Mouse (Mus musculus): ENCODE measurements at regions not wholly inside any gene's neighbourhood (a gene's known extent, or its start where the extent isn't known, plus 50 kb on each side); places are given as distances from the start of the nearest gene placed in this dataset.

DNA sequence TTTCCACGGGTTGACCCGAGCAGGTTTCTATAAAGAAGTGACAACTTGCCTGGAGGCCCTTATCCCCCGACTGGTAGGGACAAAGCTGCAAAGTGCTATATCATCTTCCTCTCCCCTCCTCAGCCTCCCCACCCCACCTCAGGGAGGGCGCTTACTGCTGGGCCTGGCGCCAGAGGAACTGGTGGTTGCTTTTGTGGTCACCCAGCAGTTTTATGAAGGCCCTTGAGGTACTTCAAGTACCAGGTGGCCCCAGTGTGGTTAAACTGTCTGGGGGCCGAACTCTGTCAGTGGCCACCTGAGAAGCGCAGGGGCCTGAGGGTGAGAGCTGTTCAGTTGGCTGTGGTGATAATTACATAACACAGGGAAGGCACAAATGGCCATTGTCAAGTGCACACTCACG, 340.0 kb upstream of the 3110018I06Rik start:
- TF ChIP-seq GATA1 (IDR thresholded peaks at IDR 0.05; ENCODE audit: borderline replicate concordance, low read length): no peak
- no peak for TF ChIP-seq FLI1 (IDR thresholded peaks at IDR 0.05; ENCODE audit: low read length)
- peaks cover 30% of the 10 kb centered on the region; the same call in 1 of the 2 replicates for H3K9me3 ChIP-seq
- no peak overlapping the region for H3K4me3 ChIP-seq (replicated peaks)
- H3K4me1 ChIP-seq: no peaks in the 10 kb centered on the region
- no peaks in the 10 kb centered on the region for H3K36me3 ChIP-seq (replicated peaks; ENCODE audit: low read length)
- H3K27me3 ChIP-seq (replicated peaks): no peaks in the 10 kb centered on the region

DNA sequence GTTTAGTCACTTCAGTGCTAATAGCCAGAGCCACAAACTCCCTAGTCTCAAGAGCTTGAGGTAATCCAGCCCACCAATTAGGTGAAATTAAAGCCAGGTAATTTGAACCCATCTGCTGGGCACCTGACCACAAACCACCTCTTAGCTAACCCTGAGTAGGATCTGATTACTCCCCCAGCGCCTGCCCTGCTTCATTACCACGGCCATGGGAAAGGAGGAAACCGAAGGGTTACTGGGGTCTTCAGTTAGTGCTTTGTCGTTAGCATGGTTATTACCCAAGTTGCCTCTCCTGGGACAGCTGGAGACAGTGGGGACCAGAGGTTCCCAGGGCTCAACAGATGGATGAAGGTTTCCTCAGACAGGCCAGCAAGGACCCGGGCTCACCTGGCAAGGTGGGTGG, 337.3 kb upstream of the 3110018I06Rik start:
- Histone ChIP-seq H3K4me1 (no peaks in the 10 kb centered on the region), H3K9me3 (peaks cover 19% of the 10 kb centered on the region; the same call in 1 of the 2 replicates), H3K36me3 (replicated peaks; ENCODE audit: low read length) (no peaks in the 10 kb centered on the region), H3K4me3 (replicated peaks) (no peak overlapping the region), H3K27me3 (replicated peaks) (no peaks in the 10 kb centered on the region)
- TF ChIP-seq FLI1 (IDR thresholded peaks at IDR 0.05; ENCODE audit: low read length) (no peak), GATA1 (IDR thresholded peaks at IDR 0.05; ENCODE audit: borderline replicate concordance, low read length) (no peak)

DNA sequence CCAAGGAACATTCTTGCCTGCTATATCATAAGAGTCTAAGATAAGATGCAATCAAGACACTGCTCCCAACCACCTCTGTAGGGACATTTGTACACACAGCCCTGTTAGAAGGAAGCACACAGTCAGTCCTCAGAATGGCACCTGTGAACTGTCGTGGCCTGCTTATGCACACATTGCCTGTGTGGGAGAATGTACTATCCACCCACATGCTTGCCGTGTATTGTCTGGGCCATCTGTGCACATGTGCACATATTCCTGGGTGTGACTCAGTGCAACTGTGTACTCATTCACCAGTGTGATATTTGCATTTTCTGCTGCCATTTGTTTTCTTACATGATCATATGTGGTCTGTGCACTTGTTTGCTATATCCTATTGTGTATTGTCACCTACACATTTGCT, 333.8 kb upstream of the 3110018I06Rik start:
- Histone ChIP-seq H3K36me3 (replicated peaks; ENCODE audit: low read length) (no peaks in the 10 kb centered on the region), H3K9me3 (peaks cover 7% of the 10 kb centered on the region; the same call in 1 of the 2 replicates), H3K4me1 (no peaks in the 10 kb centered on the region), H3K27me3 (replicated peaks) (no peaks in the 10 kb centered on the region), H3K4me3 (replicated peaks) (no peak overlapping the region)
- TF ChIP-seq FLI1 (IDR thresholded peaks at IDR 0.05; ENCODE audit: low read length) (no peak), GATA1 (IDR thresholded peaks at IDR 0.05; ENCODE audit: borderline replicate concordance, low read length) (no peak)

DNA sequence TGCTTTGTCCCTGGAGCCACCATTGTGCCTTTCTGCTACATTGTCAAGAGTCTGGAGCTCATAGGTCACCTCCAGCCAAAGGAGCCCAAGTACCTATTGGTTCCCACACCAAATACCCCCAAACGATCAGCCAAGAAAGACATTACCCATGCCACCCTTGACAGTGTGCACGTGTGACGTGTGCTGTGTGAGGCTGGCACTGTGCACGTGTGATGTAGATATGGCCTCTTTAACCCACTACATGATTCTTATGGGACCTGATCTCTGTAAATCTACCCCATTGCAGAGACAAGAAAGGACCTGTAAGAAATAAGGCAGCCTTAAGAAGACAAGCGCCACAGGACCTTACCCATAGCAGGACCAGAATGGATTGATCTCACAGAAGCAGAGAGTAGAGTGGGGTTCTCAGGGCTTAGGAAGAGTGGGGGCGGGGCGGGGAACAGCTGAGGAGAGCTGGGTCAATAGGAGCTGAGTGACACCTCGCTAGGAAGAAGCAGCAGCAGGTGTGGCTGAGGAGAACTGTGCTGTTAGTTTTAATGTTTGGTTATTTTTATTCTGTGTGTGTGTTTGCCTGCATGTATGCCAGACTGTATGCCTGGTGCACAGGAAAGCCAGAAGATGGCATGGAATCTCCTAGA, 331.5 kb upstream of the 3110018I06Rik start:
- Histone ChIP-seq H3K27me3 (replicated peaks) (no peaks in the 10 kb centered on the region), H3K36me3 (replicated peaks; ENCODE audit: low read length) (no peaks in the 10 kb centered on the region), H3K4me3 (replicated peaks) (no peak overlapping the region), H3K4me1 (no peaks in the 10 kb centered on the region), H3K9me3 (peaks cover 3% of the 10 kb centered on the region; the same call in 1 of the 2 replicates)
- TF ChIP-seq GATA1 (IDR thresholded peaks at IDR 0.05; ENCODE audit: borderline replicate concordance, low read length) (no peak), FLI1 (IDR thresholded peaks at IDR 0.05; ENCODE audit: low read length) (no peak)

- TF ChIP-seq GATA1 (IDR thresholded peaks at IDR 0.05; ENCODE audit: borderline replicate concordance, low read length) (no peak), FLI1 (IDR thresholded peaks at IDR 0.05; ENCODE audit: low read length) (no peak)
- no peak overlapping the region for H3K4me3 ChIP-seq (replicated peaks)
- no peaks in the 10 kb centered on the region for H3K36me3 ChIP-seq (replicated peaks; ENCODE audit: low read length)
- peaks cover 8% of the 10 kb centered on the region for H3K9me3 ChIP-seq
- no peaks in the 10 kb centered on the region for H3K4me1 ChIP-seq
- H3K27me3 ChIP-seq (replicated peaks): no peaks in the 10 kb centered on the region
Measured at GRCm38 (mm10) chr12:107159126-107159525, 329.3 kb upstream of the 3110018I06Rik start.

- Histone ChIP-seq H3K36me3 (replicated peaks; ENCODE audit: low read length) (no peaks in the 10 kb centered on the region), H3K4me1 (no peaks in the 10 kb centered on the region), H3K27me3 (replicated peaks) (no peaks in the 10 kb centered on the region), H3K4me3 (replicated peaks) (no peak overlapping the region), H3K9me3 (peaks cover 11% of the 10 kb centered on the region)
- TF ChIP-seq FLI1 (IDR thresholded peaks at IDR 0.05; ENCODE audit: low read length): no peak
- no peak for TF ChIP-seq GATA1 (IDR thresholded peaks at IDR 0.05; ENCODE audit: borderline replicate concordance, low read length)
Measured at GRCm38 (mm10) chr12:107160137-107160536, 328.3 kb upstream of the 3110018I06Rik start.

DNA sequence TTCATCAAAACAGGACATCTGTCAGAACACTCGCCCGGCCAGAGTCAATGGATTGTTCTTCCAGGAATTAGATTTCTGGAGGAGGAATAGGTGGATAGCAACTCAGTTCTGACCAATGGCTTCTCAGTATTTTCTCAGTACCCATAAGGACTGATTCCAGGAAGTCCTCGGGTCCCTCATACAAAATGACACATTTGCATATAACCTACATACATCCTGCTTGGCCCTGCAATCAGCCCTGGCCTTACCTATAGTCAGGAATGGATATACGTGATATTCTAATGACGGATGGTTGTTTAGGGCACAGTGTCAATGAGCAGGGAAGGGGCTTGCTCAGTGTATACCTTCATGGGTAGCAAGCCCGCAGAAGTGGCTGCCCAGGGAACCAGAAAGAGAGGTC, 327.8 kb upstream of the 3110018I06Rik start:
- Histone ChIP-seq H3K4me3 (replicated peaks) (no peak overlapping the region), H3K4me1 (no peaks in the 10 kb centered on the region), H3K27me3 (replicated peaks) (no peaks in the 10 kb centered on the region), H3K36me3 (replicated peaks; ENCODE audit: low read length) (no peaks in the 10 kb centered on the region), H3K9me3 (peaks cover 15% of the 10 kb centered on the region)
- no peak for TF ChIP-seq FLI1 (IDR thresholded peaks at IDR 0.05; ENCODE audit: low read length)
- no peak for TF ChIP-seq GATA1 (IDR thresholded peaks at IDR 0.05; ENCODE audit: borderline replicate concordance, low read length)

DNA sequence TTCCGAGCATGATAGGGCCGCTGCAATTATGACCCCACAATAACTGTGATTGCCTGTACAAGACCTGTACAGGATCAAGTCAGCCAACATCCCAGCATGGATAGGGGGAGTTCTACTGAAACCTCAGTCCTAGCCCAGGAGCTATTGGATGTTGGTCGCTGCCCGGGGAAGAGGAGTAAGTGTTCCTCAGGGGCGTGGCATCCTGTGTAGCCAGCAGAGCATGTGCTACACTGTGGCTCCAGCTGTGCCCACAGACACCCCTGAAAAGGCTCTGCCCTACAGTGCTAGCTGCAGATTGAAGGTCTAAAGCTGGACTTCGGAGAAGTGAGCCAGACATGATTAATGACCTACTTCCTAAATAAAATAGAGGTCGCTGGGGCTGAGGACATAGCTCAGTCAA, 317.5 kb upstream of the 3110018I06Rik start:
- TF ChIP-seq GATA1 (IDR thresholded peaks at IDR 0.05; ENCODE audit: borderline replicate concordance, low read length) (no peak), FLI1 (IDR thresholded peaks at IDR 0.05; ENCODE audit: low read length) (no peak)
- Histone ChIP-seq H3K4me3 (replicated peaks) (no peak overlapping the region), H3K27me3 (replicated peaks) (no peaks in the 10 kb centered on the region), H3K4me1 (no peaks in the 10 kb centered on the region), H3K9me3 (peaks cover 51% of the 10 kb centered on the region), H3K36me3 (replicated peaks; ENCODE audit: low read length) (no peaks in the 10 kb centered on the region)

DNA sequence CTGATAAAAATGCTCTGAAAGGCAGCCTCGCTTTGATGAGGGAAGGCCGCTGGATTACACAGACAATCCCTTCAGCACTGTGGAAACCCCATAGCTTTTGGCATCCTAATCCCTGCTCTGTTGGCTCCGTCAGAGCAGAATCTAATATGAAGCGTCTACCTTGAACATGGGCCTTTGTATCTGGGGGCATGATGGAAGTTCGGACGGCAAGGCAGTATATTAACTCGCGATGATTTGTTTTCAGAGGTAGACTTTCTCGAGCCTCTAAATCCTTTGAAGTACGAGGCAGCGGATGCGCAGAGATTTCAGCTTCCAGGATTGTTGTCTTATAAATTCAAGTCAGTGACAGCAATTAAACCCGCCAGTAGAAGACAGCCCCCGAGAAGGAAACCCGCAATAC, 316.8 kb upstream of the 3110018I06Rik start:
- no peaks in the 10 kb centered on the region for H3K4me1 ChIP-seq
- TF ChIP-seq FLI1 (IDR thresholded peaks at IDR 0.05; ENCODE audit: low read length): no peak
- TF ChIP-seq GATA1 (IDR thresholded peaks at IDR 0.05; ENCODE audit: borderline replicate concordance, low read length): no peak
- peaks cover 51% of the 10 kb centered on the region for H3K9me3 ChIP-seq
- no peak overlapping the region for H3K4me3 ChIP-seq (replicated peaks)
- H3K36me3 ChIP-seq (replicated peaks; ENCODE audit: low read length): no peaks in the 10 kb centered on the region
- no peaks in the 10 kb centered on the region for H3K27me3 ChIP-seq (replicated peaks)

DNA sequence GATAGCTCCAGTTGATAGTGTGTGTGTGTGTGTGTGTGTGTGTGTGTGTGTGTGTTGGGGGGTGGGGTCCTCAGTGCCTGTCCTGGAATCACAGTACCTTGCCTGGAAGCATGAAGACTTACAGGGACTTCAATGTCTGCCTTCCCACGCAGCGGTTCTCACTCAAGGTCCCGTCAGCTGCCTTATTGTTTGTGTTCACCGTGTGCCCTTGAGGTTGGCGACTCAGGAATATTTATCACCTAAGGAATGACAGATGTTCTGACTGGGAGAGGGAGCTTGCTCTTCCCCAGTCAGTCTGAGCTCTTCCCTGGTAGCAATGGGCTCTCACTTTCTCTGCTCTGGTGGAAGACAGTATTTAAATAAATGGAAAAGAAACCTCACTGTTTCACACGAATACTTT, 309.8 kb upstream of the 3110018I06Rik start:
- TF ChIP-seq FLI1 (IDR thresholded peaks at IDR 0.05; ENCODE audit: low read length) (no peak), GATA1 (IDR thresholded peaks at IDR 0.05; ENCODE audit: borderline replicate concordance, low read length) (no peak)
- Histone ChIP-seq H3K4me1 (no peaks in the 10 kb centered on the region), H3K4me3 (replicated peaks) (no peak overlapping the region), H3K9me3 (peaks cover 60% of the 10 kb centered on the region), H3K36me3 (replicated peaks; ENCODE audit: low read length) (no peaks in the 10 kb centered on the region), H3K27me3 (replicated peaks) (no peaks in the 10 kb centered on the region)
